Mouse (Mus musculus): ENCODE results near the gene 9230110F15Rik.
A peak's percentile ranks its signal among the peaks of the same experiment; 100 is the strongest.
"Not testable (repeated sequence)": the region's sequence is repeated elsewhere in the genome, so short reads cannot be mapped to it uniquely, and the experiment has no call there.

Gene 9230110F15Rik

DNA sequence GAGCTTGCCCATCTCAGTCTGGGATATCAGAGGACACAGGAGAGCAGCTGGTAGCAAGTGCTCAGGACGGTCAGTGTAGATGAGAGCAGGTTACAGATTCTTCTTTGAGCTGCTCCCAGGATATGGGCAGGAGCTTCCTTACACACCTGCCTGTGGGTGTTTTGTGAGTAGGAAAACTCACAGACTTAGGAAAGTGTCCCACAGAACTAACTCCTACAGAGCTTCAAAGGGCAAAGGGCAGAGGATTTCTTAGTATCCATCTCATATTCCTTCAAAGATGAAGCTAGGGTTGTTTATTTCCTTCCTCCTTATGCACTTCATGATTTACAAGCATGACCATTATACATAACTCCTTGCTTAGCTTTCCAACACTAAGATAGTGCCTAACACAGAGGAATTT, at the start of gene 9230110F15Rik:
9230110F15Rik (minus strand) TSS at position 101 of the 400 bp plus-strand sequence.
- no peak for DNase-seq

- DNase-seq = peak; percentile 52
These were observed 49.2 kb upstream of the 9230110F15Rik start for GRCm38 (mm10) chr9:35893112-35893511.

DNA sequence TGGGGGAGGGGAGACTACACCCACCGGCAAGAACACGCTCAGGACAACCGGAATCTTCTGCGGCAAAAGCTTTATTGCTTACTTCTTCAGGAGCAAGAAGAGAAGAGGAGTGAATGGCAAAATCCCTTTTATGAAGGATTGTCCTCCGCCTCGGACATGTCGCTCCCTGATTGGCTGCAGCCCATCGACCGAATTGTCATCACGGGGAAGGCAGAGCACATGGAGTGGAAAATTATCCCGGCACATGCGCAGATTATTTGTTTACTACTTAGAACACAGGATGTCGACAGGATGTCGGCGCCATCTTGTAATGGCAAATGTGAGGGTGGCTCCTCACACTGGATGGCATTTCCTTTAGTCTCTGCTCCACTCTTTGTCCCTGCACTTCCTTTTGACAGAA, 26.1 kb downstream of the 9230110F15Rik start:
- not testable (repeated sequence) for DNase-seq

GRCm38 (mm10) chr9:35798146-35798545, 45.8 kb downstream of the 9230110F15Rik start:
- DNase-seq = no peak

GRCm38 (mm10) chr9:35790001-35790400, 53.9 kb downstream of the 9230110F15Rik start, which contains the start of the genes Gm27235 and D730048I06Rik:
TSS of gene Gm27235 (minus strand) at chr9:35790101.
TSS of gene D730048I06Rik (minus strand) at chr9:35790112.
- DNase-seq = no peak
